Mouse (Mus musculus) forebrain, embryonic 13.5 days (tissue): ENCODE measurements around the gene Snrnp27. TPM values are rescaled to one million over a fixed set of nuclear protein-coding genes. Genes with fewer than 3 reads are reported as not detected.

Experiments used
- ATAC-seq: fragments of 200-750 bp; cut with Nextera tagmentation; 2 replicates; pipeline ENCODE4 v1.8.0; 2017
- H3K27ac ChIP-seq: fragments of 300-500 bp; sonication (generic); 2 replicates; pipeline ENCODE4 v1.5.1; 2015; ENCODE audit warnings: inconsistent platforms, mild to moderate bottlenecking, moderate library complexity
- H3K27me3 ChIP-seq: fragments of 300-500 bp; sonication (generic); 2 replicates; pipeline ENCODE4 v1.6.1; 2015; ENCODE audit warnings: mild to moderate bottlenecking, inconsistent platforms
- H3K36me3 ChIP-seq: fragments of 300-500 bp; sonication (generic); 2 replicates; pipeline ENCODE4 v1.6.1; 2015; ENCODE audit warnings: mild to moderate bottlenecking, inconsistent platforms; ENCODE audit not compliant: poor library complexity, severe bottlenecking
- H3K4me1 ChIP-seq: fragments of 300-500 bp; sonication (generic); 2 replicates; pipeline ENCODE4 v1.6.1; 2015; ENCODE audit warnings: inconsistent platforms
- H3K4me2 ChIP-seq: fragments of 300-500 bp; sonication (generic); 2 replicates; pipeline ENCODE4 v1.6.1; 2015; ENCODE audit warnings: inconsistent platforms, mild to moderate bottlenecking, moderate library complexity
- H3K4me3 ChIP-seq: fragments of 300-500 bp; sonication (generic); 2 replicates; pipeline ENCODE4 v1.5.1; 2015; ENCODE audit warnings: mild to moderate bottlenecking, inconsistent platforms
- H3K9ac ChIP-seq: fragments of 300-500 bp; sonication (generic); 2 replicates; pipeline ENCODE4 v1.6.1; 2015; ENCODE audit warnings: mild to moderate bottlenecking, inconsistent platforms
- H3K9me3 ChIP-seq: fragments of 300-500 bp; sonication (generic); replicated peaks from 2 replicates; pipeline ENCODE4 v1.6.1; 2016; ENCODE audit warnings: inconsistent platforms
- whole genome bisulfite sequencing: fragments of 180-500 bp; shearing (Covaris S2); methylation state at CpG from one replicate; pipeline ENCODE4 v1.1.7; 2015; 5-methylcytosine and 5-hydroxymethylcytosine counted together
- polyA plus RNA-seq: library from polyadenylated mRNA; unstranded; fragments of >200 nt; fragmentation: Nextera tagmentation; extraction: Ambion mirVana; gene quantifications from 2 replicates; pipeline ENCODE4 v1.2.1, GENCODE M21; 2015

Snrnp27 gene
- polyA plus RNA-seq, 1 experiment from 2014 or later: 145 TPM

DNA sequence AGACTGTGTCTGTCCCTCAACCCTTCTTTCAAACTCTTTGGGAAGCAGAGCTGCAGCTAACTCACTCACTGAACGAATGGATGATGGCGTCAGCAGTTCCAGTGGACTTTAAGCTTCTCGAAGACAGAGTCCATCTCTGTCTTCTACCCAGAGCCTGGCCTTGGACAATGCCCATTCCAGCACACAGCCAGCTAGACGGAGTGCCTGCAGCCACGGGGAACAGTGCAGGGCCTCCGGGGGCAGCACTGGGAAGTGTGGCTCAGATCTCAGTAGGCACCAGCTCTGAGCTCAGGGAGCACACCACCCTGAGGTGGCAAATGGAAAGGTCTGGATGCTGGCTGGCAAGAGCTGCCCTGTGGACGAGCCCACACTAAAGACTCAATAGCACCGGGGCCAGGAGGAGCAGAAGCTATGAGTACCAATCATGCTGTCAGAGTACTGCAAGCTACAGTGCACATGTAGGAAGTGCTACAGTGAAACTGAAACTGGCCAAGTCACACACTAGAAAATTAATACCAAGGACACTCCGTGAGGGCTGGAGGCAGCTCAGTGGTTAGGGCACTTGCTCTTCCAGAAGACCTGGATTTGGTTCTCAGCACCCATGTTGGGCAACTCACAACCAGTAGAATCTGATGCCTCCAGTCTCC is 29.9 kb downstream of the Snrnp27 start:
- Histone ChIP-seq H3K36me3 (peaks cover 68% of the 10 kb centered on the region), H3K27ac (no peak overlapping the region), H3K4me2 (no peak overlapping the region), H3K4me3 (no peak overlapping the region), H3K27me3 (no peaks in the 10 kb centered on the region), H3K9me3 (no peaks in the 10 kb centered on the region), H3K9ac (no peak overlapping the region), H3K4me1 (no peaks in the 10 kb centered on the region)
- ATAC-seq: no peak
- 82% methylated on average over 9 of the region's 9 CpGs for WGBS

DNA sequence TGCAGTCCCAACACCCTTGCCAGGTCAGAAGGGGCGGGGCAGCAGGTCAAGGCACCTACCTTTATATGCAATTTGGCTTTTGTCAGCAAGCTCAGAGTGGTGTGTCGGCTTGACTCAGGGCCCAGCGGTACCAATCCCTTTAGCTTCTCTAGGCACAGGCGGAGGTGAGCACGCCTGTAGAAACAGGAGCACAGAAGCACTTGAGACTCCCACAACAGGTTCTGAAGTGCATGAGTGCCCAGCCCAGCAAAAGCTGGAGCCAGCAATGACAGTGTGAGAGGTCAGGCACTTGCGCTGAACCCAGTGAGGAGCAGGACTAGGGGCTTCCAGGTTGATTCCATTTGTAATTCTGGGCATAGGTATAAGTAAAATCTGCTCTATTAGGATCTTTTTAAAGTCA is 31.3 kb downstream of the Snrnp27 start:
- Histone ChIP-seq H3K27me3 (no peaks in the 10 kb centered on the region), H3K4me3 (no peak overlapping the region), H3K9me3 (no peaks in the 10 kb centered on the region), H3K9ac (no peak overlapping the region), H3K27ac (no peak overlapping the region), H3K4me2 (no peak overlapping the region), H3K4me1 (no peaks in the 10 kb centered on the region), H3K36me3 (peaks cover 71% of the 10 kb centered on the region)
- ATAC-seq: no peak
- WGBS: 84% methylated on average over 6 of the region's 6 CpGs

DNA sequence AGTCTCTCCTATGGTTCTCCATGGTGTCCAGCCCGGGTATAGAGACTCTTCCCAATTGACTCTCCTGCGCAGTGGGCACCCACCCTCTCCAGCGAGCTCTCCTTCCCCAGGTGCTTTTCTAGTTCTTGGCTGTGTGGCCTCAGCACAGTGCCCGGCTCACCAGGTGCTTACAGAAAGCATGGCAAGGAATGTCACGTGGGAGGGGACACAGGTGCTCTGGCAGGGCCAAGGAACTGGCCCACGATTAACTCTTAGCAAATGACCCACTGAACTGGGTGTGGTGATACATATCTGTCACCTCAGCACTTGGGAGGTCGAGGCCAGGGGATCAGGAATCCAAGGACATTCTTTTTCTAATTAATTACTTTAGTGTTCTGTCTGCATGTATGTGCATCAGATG is 38.2 kb downstream of the Snrnp27 start:
- WGBS: 86% methylated on average over 7 of the region's 7 CpGs
- H3K4me3 ChIP-seq: no peak overlapping the region

DNA sequence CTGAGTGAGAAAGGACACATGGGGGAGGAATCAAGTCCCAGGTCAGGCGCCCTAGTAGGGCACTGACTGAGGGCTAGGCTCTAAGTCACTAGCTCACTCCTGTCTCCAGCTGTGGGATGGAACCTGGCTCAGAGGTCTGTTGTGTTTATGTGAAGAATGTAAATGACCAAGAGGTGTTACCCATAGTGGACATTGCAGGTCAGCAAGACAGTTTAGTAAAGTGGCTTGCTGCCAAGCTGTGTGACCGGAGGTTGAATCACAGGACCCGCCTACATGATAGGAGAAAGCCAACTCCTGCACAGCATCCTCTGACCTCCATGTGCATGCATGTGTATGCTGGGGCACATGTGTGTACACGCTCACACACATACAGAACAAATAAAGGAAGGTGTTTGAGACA is 38.8 kb downstream of the Snrnp27 start:
- no peak overlapping the region for H3K4me2 ChIP-seq
- no peak overlapping the region for H3K9ac ChIP-seq
- no peaks in the 10 kb centered on the region for H3K4me1 ChIP-seq
- no peaks in the 10 kb centered on the region for H3K27me3 ChIP-seq
- ATAC-seq: no peak
- no peak overlapping the region for H3K27ac ChIP-seq
- peaks cover 23% of the 10 kb centered on the region for H3K36me3 ChIP-seq
- H3K4me3 ChIP-seq: no peak overlapping the region
- no peaks in the 10 kb centered on the region for H3K9me3 ChIP-seq
- WGBS: 83% methylated on average over 4 of the region's 4 CpGs

More for the DNA sequence above, 38.2 kb downstream of the Snrnp27 start:
- no peak for ATAC-seq
- Histone ChIP-seq H3K4me1 (no peaks in the 10 kb centered on the region), H3K36me3 (peaks cover 29% of the 10 kb centered on the region), H3K9me3 (no peaks in the 10 kb centered on the region), H3K27me3 (no peaks in the 10 kb centered on the region), H3K4me2 (no peak overlapping the region), H3K9ac (no peak overlapping the region), H3K27ac (no peak overlapping the region)

DNA sequence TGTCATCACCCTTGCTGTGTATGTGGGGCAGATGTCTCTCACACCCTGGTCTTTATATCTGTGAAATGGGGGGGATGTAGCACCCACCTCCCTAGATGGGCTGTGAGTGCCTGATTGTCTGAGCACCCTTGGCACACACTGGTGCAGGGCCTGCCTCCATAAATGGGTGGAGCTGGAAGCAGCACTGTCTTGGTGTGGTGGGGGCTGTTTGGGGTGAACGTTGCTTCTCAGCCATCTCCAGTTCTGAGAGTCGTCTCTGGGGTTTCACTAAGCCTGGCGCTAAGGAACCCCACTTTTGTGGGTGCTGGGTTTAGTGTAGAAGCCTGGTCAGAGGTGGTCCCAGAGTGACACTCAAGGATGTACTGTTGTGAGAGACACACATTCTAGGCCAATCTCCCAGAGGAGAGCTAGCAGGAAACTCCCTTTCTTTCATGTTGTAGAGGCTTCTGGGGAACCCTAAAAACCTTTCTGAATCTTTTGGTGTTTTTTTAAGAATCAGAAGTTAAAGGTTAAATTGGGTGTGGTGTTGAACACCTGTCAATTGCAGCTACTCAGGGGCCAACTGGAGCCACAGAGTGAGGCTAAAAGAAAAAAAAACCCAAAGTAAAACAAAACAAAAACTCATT is 39.4 kb downstream of the Snrnp27 start:
- no peak overlapping the region for H3K27ac ChIP-seq

DNA sequence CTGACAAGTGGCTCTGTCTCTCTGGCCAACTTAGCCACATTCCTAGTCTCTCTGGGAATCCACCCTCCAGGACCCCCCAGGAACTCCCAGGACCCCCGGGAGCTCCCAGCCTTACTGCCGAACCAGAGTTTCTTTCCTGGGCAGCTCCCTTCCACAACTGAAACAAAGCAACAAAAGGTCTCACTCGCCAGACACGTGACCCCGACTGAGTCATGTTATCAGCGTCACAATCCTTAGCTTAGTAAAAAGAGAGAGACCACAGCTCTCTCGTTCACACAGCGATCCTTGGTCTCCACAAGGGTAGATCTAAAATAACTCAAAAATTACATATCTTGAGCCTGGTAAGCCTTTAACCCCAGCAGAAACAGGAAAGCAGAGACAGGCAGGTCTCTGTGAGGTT is 42.6 kb downstream of the Snrnp27 start:
- Histone ChIP-seq H3K27me3 (no peaks in the 10 kb centered on the region), H3K9me3 (no peaks in the 10 kb centered on the region), H3K4me1 (no peaks in the 10 kb centered on the region), H3K4me3 (no peak overlapping the region), H3K9ac (no peak overlapping the region), H3K27ac (no peak overlapping the region), H3K36me3 (no peaks in the 10 kb centered on the region), H3K4me2 (no peak overlapping the region)
- ATAC-seq: no peak
- WGBS: 47% methylated on average over 8 of the region's 8 CpGs

More for the DNA sequence above, 39.4 kb downstream of the Snrnp27 start:
- no peaks in the 10 kb centered on the region for H3K4me1 ChIP-seq
- H3K9me3 ChIP-seq: no peaks in the 10 kb centered on the region
- no peak overlapping the region for H3K4me2 ChIP-seq
- no peaks in the 10 kb centered on the region for H3K27me3 ChIP-seq
- H3K36me3 ChIP-seq: peaks cover 17% of the 10 kb centered on the region
- no peak for ATAC-seq
- WGBS: 91% methylated on average over 3 of the region's 3 CpGs
- H3K9ac ChIP-seq: no peak overlapping the region
- H3K4me3 ChIP-seq: no peak overlapping the region

DNA sequence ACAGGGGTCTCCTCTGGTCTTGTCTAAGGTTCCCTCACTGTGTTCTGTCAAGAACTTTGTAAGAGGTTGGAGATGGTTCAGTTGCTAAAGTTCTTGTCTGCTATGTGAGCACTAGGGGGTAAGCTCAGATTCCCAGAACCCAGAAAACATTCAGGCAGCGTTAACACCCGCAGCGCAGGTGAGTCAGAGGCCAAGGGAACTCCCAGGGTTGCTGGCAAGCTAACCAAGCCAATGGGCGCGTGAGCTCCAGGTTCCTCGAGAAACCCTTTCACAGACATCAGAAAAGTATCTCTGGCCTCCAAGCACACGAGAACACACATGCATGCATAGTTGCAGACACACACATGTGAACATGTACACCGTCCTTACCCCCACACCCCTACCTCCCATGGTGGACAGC is 43.5 kb downstream of the Snrnp27 start:
- Histone ChIP-seq H3K27me3 (no peaks in the 10 kb centered on the region), H3K9ac (no peak overlapping the region), H3K36me3 (no peaks in the 10 kb centered on the region), H3K4me1 (no peaks in the 10 kb centered on the region), H3K4me3 (no peak overlapping the region), H3K27ac (no peak overlapping the region), H3K4me2 (no peak overlapping the region), H3K9me3 (no peaks in the 10 kb centered on the region)
- 86% methylated on average over 8 of the region's 8 CpGs for WGBS
- ATAC-seq: no peak

DNA sequence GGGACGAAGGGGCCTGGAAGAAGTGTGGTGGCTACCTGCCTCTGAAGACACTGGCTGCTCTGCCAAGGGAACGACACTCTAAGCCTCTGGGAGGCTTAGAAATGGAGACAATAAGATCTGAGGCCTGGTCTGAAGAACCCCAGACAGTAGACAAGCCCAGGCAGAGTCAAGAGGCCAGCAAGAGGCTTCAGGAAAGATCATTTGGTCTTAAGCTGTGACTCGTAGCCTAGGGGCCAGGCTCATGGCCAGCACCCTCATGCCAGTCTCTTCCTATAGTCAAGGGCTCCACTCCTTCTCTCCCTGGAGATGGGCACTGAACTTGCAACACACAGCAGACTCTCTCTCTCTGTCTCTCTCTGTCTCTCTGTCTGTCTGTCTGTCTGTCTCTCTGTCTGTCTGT is 44.2 kb downstream of the Snrnp27 start:
- 84% methylated on average over 3 of the region's 3 CpGs for WGBS
- Histone ChIP-seq H3K27me3 (no peaks in the 10 kb centered on the region), H3K4me3 (no peak overlapping the region)

DNA sequence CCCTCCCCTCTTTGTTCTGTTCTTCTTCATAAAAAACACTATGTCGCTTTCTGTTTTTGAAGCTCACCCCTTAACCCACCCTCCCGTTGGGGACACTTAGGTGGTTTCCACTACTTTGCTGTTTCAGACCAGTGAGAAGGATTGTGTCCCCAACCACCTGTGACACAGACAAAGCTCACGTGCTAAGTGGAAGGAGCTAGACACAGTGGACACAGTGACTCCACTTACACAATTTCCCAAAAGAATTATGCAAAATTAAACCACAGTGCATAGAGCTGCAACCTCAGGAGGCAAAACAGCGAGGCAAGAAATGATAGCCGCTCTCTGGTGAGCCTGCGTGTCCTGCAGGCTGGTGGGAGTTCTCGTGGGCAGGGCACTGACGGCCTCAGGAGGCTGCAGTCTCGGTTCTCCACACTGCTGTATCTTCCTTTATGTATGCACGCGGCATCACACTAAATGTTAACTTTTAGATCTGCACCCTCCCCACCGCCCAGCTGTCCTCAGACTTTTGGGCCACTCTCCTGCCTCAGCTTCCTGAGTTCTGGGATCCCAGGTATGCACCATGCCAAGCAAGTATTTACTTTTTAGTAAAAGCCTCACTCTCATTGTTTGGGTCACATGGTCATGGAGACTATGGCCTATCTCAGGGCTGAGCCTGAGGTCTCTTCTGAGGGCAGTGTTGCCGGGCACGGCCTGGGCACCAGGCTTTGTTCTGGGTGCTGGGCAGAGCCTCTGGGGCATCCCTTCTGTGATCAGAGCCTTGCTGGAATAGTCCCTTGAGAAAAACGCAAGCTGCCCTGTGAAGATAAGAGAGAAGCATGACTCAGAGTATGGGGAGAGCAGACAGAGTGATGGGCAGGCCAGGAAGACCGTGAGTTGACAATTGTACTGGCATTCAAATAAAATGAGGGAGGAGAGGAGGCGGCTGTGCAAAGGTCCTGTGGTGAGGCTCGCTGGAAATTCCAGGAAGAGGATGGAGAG is 44.9 kb downstream of the Snrnp27 start:
- no peak overlapping the region for H3K27ac ChIP-seq
- no peak overlapping the region for H3K4me2 ChIP-seq
- 77% methylated on average over 18 of the region's 18 CpGs for WGBS
- H3K4me3 ChIP-seq: no peak overlapping the region
- H3K27me3 ChIP-seq: no peaks in the 10 kb centered on the region
- no peak for ATAC-seq
- no peaks in the 10 kb centered on the region for H3K9me3 ChIP-seq
- no peak overlapping the region for H3K9ac ChIP-seq
- no peaks in the 10 kb centered on the region for H3K36me3 ChIP-seq
- H3K4me1 ChIP-seq: no peaks in the 10 kb centered on the region

More for the DNA sequence above, 44.2 kb downstream of the Snrnp27 start:
- Histone ChIP-seq H3K4me2 (no peak overlapping the region), H3K9me3 (no peaks in the 10 kb centered on the region), H3K9ac (no peak overlapping the region), H3K27ac (no peak overlapping the region), H3K36me3 (no peaks in the 10 kb centered on the region), H3K4me1 (no peaks in the 10 kb centered on the region)
- no peak for ATAC-seq

DNA sequence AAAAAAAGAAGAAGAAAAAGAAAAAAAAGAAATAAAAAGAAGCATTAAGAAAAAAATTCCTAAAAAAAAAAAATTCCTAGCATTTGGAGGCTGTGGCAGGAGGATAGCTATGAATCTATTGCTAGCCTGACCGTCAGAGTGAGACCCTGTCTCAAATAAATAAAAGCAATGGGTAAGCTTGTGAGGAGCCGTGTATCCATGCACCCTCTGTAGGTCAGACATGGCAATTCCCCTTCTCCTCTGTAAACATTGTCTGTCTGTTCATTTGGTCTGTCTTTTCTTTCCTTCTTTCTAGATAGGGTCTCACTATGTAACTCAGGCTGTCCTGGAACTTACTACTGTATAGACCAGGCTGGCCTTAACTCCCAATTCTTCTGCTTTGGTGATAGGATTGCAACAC is 45.9 kb downstream of the Snrnp27 start:
- Histone ChIP-seq H3K27me3 (no peaks in the 10 kb centered on the region), H3K4me1 (no peaks in the 10 kb centered on the region), H3K27ac (no peak overlapping the region), H3K4me3 (no peak overlapping the region), H3K36me3 (no peaks in the 10 kb centered on the region), H3K4me2 (no peak overlapping the region), H3K9ac (no peak overlapping the region), H3K9me3 (no peaks in the 10 kb centered on the region)
- 21% methylated on average over 2 of the region's 2 CpGs for WGBS
- no peak for ATAC-seq

DNA sequence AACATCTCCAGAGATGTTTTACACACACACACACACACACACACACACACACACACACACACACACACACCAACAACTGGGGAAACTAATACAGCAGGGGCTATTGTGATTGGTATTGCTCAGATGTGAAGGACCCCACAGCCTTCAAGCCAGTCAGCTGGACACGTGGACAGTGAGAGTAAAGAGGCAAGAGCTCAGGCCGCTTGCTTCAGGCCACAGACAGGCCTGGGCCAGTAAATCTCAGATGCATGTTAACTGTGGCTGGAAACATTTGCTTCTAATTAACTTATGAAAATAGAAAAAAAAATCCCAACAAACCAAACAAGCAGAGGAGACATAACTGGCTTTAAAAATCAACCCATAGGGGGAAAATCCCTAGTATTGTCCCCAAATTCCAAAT is 46.5 kb downstream of the Snrnp27 start:
- ATAC-seq: no peak
- Histone ChIP-seq H3K36me3 (no peaks in the 10 kb centered on the region), H3K4me1 (no peaks in the 10 kb centered on the region), H3K9me3 (no peaks in the 10 kb centered on the region), H3K27ac (no peak overlapping the region), H3K4me2 (no peak overlapping the region), H3K27me3 (no peaks in the 10 kb centered on the region), H3K4me3 (no peak overlapping the region), H3K9ac (no peak overlapping the region)
- WGBS: 77% methylated on average over 2 of the region's 2 CpGs

DNA sequence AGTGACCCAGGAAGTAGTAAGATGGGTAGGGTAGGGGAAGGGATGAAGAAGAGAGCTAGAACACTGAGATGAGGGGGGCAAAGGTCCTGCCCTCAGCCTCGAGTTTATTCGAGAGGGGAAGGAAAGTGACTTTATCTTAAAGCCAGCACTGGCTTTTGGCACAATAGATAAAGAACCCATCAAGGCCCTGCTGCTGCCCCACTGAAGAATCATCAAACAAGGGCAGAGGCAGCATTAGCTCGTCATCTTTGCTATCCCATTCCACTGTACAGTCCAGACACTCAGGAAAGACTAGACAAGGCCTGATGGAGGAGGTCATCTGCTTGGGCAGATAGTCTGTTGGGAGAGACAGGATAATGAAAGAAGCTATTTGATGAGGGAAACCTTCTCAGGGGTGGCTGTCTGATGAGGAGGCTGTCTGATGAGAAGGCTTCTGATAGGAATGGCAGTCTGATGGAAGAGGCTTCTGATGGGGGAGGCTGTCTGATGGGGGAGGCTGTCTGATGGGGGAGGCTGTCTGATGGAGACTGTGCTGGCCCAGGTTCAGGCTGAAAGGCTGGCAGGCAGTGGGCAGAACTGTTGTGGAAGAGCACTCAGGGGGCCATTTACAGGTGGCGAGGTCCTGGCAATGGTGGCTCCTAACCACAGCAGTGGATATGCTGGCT is 47.0 kb downstream of the Snrnp27 start:
- Histone ChIP-seq H3K9ac (no peak overlapping the region), H3K4me2 (no peak overlapping the region), H3K4me3 (no peak overlapping the region), H3K27ac (no peak overlapping the region), H3K27me3 (no peaks in the 10 kb centered on the region), H3K4me1 (no peaks in the 10 kb centered on the region), H3K36me3 (no peaks in the 10 kb centered on the region), H3K9me3 (no peaks in the 10 kb centered on the region)
- WGBS: 68% methylated on average over 4 of the region's 4 CpGs
- no peak for ATAC-seq
